Mouse (Mus musculus) heart, embryonic 16.5 days (tissue): Measurements from ENCODE around the gene Timp2. TPM values are rescaled to one million over a fixed set of nuclear protein-coding genes. Genes with fewer than 3 reads are reported as not detected.

ENCODE experiments used
- ATAC-seq: fragments of 200-750 bp; cut with Nextera tagmentation; replicated peaks from 2 replicates; pipeline ENCODE4 v1.8.0; 2017; ENCODE audit warnings: moderate number of reproducible peaks; ENCODE audit not compliant: insufficient read depth, low FRiP score; ENCODE audit errors: extremely low read depth
- H3K27ac ChIP-seq: fragments of 300-500 bp; sonication (generic); 2 replicates; pipeline ENCODE4 v1.5.1; 2014; ENCODE audit warnings: mild to moderate bottlenecking, low read length, control low read depth, moderate library complexity
- H3K27me3 ChIP-seq: fragments of 300-500 bp; sonication (generic); 2 replicates; pipeline ENCODE4 v1.6.1; 2014; ENCODE audit warnings: low read length, mixed read lengths; ENCODE audit not compliant: control insufficient read depth, insufficient read depth
- H3K36me3 ChIP-seq: fragments of 300-500 bp; sonication (generic); 2 replicates; pipeline ENCODE4 v1.6.1; 2014; ENCODE audit not compliant: control insufficient read depth, insufficient read depth
- H3K4me1 ChIP-seq: fragments of 300-500 bp; sonication (generic); 2 replicates; pipeline ENCODE4 v1.6.1; 2014; ENCODE audit warnings: low read length, mixed read lengths; ENCODE audit not compliant: control insufficient read depth, insufficient read depth
- H3K4me2 ChIP-seq: fragments of 300-500 bp; sonication (generic); 2 replicates; pipeline ENCODE4 v1.6.1; 2014; ENCODE audit warnings: low read depth, mild to moderate bottlenecking, control low read depth, low read length
- H3K4me3 ChIP-seq: fragments of 300-500 bp; sonication (generic); 2 replicates; pipeline ENCODE4 v1.5.1; 2014; ENCODE audit warnings: mild to moderate bottlenecking, control low read depth, low read length
- H3K9ac ChIP-seq: fragments of 300-500 bp; sonication (generic); 2 replicates; pipeline ENCODE4 v1.6.1; 2014; ENCODE audit warnings: low read length, control low read depth
- H3K9me3 ChIP-seq: fragments of 300-500 bp; sonication (generic); replicated peaks from 2 replicates; pipeline ENCODE4 v1.6.1; 2016; ENCODE audit warnings: low read length; ENCODE audit not compliant: control insufficient read depth
- WGBS: fragments of 180-500 bp; shearing (Covaris S2); extraction: QIAGEN DNeasy Blood & Tissue Kit; methylation state at CpG from one replicate; pipeline ENCODE4 v1.1.7; 2014; 5-methylcytosine and 5-hydroxymethylcytosine counted together
- polyA plus RNA-seq: library from polyadenylated mRNA; unstranded; fragments of >200 nt; fragmentation: Nextera tagmentation; extraction: Ambion mirVana; gene quantifications from 2 replicates; pipeline ENCODE4 v1.2.1, GENCODE M21; 2015

Gene Timp2
- polyA plus RNA-seq, 1 experiment from 2014 or later = 70.6 TPM

DNA sequence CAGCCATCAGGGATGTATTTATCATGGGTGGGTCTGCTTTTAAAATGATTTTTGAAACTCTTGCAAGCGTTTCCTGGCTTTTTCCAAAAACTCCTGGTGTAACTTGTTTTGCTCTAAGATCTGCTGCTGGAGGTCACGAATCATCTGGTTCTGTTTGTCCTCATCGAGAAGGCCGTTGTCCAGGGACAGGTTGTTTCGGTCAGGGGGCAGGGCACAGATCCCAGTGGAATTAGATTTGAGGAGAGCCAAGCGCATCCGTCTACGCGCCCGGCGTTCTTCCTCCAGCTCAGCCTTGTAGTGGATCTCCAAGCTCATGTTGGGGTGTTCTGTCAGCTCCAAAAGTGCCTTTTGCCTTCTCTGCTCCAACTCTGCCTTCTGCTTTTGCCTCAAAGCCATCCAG lies 23.2 kb downstream of the Timp2 start:
- Histone ChIP-seq H3K9me3 (no peaks in the 10 kb centered on the region), H3K27me3 (no peaks in the 10 kb centered on the region), H3K4me1 (peaks cover 5% of the 10 kb centered on the region), H3K4me2 (no peak overlapping the region), H3K27ac (no peak overlapping the region), H3K9ac (no peak overlapping the region), H3K4me3 (no peak overlapping the region), H3K36me3 (peaks cover 11% of the 10 kb centered on the region)
- WGBS = 86% methylated on average over 11 of the region's 11 CpGs
- ATAC-seq = no peak

DNA sequence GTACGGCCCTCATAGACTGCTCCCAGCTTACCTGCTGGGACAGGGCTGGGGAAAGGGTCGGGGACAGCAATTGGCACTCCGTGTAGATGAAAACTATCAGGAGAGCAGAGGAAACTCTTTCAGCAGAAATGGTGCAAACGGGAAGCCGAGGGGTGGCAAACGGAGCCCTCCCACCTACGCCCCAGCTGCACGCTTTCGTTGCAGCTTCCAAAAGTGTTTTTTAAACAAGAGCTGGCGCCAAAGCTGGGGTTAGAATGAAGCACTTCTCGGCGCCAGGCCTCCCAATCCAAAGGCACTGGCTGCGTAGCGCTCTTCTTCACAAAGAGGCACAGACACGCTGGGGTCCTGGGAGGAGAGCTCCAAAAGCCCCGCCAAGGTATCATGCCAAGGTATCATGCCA lies 24.8 kb downstream of the Timp2 start:
- Histone ChIP-seq H3K9me3 (no peaks in the 10 kb centered on the region), H3K9ac (no peak overlapping the region), H3K4me2 (no peak overlapping the region), H3K27me3 (no peaks in the 10 kb centered on the region), H3K4me3 (no peak overlapping the region), H3K36me3 (peaks cover 11% of the 10 kb centered on the region), H3K27ac (no peak overlapping the region), H3K4me1 (peaks cover 6% of the 10 kb centered on the region)
- no peak for ATAC-seq
- WGBS = 90% methylated on average over 16 of the region's 16 CpGs

DNA sequence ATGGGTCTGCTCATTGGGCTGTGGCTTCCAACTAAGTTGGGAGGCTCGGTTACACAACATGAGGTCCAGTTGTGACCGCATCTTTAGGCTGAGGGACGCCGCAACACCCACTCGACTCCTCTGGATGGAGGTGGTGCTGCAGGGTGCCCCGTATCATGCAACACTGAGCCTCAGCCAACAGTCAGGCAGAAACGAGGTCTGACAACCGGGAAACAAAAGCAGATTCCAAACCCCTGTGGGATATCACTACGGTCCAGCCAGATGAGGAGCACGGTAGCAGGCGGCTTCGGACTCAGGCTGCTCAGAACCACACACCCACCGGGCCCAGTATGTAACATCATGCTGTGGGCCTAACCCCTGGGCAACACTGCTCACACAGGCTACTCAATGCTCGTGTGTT lies 25.2 kb downstream of the Timp2 start:
- no peak overlapping the region for H3K4me3 ChIP-seq
- 92% methylated on average over 14 of the region's 14 CpGs for WGBS
- no peak for ATAC-seq
- H3K9me3 ChIP-seq = no peaks in the 10 kb centered on the region
- peaks cover 6% of the 10 kb centered on the region for H3K4me1 ChIP-seq
- peaks cover 11% of the 10 kb centered on the region for H3K36me3 ChIP-seq
- H3K27ac ChIP-seq = no peak overlapping the region
- H3K4me2 ChIP-seq = no peak overlapping the region
- no peak overlapping the region for H3K9ac ChIP-seq
- H3K27me3 ChIP-seq = no peaks in the 10 kb centered on the region

DNA sequence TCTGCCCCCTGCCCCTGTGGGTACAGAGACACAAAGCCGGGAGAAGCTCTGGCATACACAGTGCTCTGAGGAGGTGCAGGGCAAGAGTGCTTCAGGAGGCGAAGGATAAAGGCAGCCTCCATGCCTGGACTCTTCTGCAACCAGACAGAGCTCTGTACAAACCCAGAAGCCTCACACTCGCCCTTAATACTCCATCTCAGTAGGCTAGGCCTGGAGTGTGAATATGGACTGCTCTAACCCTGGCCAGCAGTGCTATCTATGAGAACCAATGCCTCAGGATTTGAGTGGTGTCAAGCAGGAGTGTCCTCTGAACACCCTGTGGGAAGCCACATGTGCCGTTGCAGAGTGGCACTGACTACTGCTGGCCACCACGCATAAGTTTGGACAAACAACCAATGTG lies 26.6 kb downstream of the Timp2 start:
- 83% methylated on average over 5 of the region's 5 CpGs for WGBS
- Histone ChIP-seq H3K4me1 (peaks cover 11% of the 10 kb centered on the region), H3K27ac (no peak overlapping the region), H3K9me3 (no peaks in the 10 kb centered on the region), H3K4me3 (no peak overlapping the region), H3K9ac (no peak overlapping the region), H3K36me3 (peaks cover 11% of the 10 kb centered on the region), H3K27me3 (no peaks in the 10 kb centered on the region), H3K4me2 (no peak overlapping the region)
- no peak for ATAC-seq

DNA sequence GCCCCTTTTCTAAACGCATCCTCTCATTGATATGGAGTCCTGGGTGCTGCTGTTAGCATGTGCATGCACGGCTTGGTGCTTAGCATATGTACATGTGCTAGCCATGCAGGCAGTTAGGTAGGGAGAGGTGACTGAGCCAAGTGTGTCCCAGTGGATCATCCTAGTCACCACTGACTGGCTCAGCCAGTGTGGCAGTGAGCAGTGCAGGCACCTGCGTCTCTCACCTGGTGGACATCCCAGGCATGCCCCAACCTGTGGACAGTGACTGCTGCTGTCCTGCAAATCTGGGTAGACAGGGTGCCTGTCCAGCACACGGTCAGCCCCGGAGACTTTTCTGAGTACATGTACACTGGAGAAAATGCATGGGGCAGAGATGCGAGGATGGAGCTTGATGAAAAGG lies 27.0 kb downstream of the Timp2 start:
- Histone ChIP-seq H3K27ac (no peak overlapping the region; the same call in 1 of the 2 replicates), H3K27me3 (no peaks in the 10 kb centered on the region), H3K9ac (no peak overlapping the region), H3K4me1 (peaks cover 11% of the 10 kb centered on the region), H3K36me3 (peaks cover 11% of the 10 kb centered on the region), H3K9me3 (no peaks in the 10 kb centered on the region), H3K4me2 (no peak overlapping the region), H3K4me3 (no peak overlapping the region)
- no peak for ATAC-seq
- 92% methylated on average over 6 of the region's 6 CpGs for WGBS

DNA sequence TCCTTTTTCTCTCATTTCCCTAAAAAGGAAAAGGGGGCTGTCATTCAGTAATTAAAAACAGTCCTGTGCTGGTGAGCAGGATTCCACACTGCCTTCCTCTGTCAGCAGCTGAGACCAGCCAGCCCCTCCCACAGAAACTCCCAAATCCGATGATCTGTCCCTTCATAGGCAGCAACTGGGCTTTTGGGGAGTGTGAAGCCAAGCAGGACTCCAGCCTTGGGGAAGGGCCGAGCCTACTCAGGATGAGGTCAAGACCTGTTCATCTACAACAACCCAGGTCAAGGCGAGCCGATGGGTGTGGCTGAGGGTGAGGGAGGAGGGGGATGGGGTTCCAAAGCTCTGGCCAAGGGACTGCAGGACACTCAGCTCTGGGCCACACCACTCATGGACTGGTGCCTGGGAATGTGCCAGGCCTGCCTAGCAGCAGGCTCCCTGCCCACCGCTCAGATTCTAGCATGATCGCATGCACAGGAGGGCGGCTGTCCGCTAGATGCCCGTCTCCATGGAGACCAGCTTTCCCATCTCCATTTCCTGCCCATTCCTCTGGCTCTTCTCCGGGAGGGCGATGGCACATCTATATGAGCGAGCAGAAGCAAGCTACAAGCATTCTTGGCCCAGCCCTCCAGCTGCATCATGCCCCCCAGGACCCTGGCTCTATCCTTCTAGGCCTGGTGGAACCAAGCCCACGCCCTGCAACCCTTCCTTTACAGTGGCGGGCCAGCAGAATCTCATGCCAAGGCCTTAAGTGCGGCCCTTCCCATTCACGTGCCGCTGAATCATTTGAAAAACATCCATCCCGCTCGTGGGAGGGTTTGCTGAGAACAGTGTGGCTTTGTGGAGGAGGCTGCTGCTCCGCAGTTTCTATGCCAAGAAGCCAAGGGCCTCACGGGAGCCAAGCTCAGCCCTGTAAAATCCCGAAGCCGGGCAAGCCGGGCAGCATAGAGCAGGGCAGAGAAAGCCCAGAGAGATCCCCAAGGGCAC lies 28.3 kb downstream of the Timp2 start:
- Histone ChIP-seq H3K27ac (peak overlapping the region; percentile 41), H3K36me3 (peaks cover 5% of the 10 kb centered on the region), H3K4me3 (no peak overlapping the region), H3K4me2 (no peak overlapping the region), H3K9ac (no peak overlapping the region), H3K27me3 (no peaks in the 10 kb centered on the region), H3K9me3 (no peaks in the 10 kb centered on the region), H3K4me1 (peaks cover 11% of the 10 kb centered on the region)
- 60% methylated on average over 24 of the region's 24 CpGs for WGBS
- ATAC-seq = peak; percentile 55

DNA sequence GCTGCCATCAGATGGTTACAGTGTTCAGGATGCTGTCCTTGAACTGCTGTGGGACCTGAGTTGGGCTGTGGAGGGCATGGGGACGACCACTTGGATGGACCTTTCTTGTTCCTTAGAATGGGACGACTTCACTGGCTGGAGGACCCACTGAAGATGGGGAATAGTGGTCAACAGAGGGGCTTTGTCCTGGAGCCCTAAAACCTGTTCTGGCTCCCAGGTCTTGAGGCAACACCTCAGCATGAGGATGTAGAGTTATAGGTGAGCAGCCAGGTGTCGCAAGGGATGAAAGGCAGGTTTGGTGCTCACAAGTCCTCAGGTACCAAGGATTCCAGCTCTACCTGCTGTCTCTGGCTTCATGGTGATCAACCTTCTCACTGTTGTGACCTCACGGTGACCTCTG lies 29.0 kb downstream of the Timp2 start:
- 89% methylated on average over 4 of the region's 4 CpGs for WGBS
- H3K27ac ChIP-seq = no peak overlapping the region
- peaks cover 2% of the 10 kb centered on the region; the same call in 1 of the 2 replicates for H3K36me3 ChIP-seq
- H3K4me3 ChIP-seq = no peak overlapping the region
- no peak for ATAC-seq
- no peak overlapping the region for H3K9ac ChIP-seq
- H3K4me2 ChIP-seq = no peak overlapping the region
- H3K27me3 ChIP-seq = no peaks in the 10 kb centered on the region
- peaks cover 11% of the 10 kb centered on the region for H3K4me1 ChIP-seq
- no peaks in the 10 kb centered on the region for H3K9me3 ChIP-seq

DNA sequence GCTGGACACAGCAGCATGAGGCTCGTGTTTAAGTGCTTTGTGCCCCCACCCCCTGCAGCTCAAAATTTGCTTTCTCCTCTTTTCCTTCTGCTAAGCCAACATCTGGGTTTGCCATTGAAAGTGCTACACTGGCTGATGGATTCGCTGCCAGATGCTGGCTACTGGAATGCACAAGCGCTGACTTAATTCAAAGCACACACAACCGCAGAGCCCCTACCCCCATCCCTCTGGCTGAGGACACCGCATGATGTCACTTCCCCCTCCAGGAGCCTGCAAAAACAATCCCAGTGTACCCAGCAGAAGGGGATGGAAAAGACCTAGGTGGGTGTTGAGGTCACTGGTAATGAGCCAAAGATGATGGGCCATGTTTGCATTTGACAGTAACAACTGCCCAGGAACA lies 31.0 kb downstream of the Timp2 start:
- no peak overlapping the region for H3K4me2 ChIP-seq
- ATAC-seq = 0 out of 2 replicates have a peak, but pooled peaks have one; percentile 54
- WGBS = 44% methylated on average over 5 of the region's 5 CpGs

DNA sequence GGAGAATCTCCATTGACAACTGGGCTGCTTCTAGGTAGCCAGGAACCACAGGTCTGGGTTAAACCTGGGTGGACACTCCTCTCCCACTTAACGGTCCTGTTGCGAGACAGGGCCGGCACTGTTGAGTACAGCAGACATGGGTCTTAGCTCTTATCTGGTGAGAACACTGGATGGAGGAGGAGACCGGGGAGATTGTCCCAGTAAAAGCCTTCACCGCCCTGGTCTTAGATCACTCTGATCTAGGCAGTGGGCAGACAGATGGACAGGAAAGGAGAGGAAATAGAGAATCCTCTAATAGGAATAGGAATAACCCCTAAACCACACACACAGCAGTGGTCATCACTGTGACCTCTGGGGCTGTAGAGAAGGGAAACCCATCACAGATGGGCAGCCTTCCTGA lies 31.6 kb downstream of the Timp2 start:
- Histone ChIP-seq H3K9ac (no peak overlapping the region), H3K4me3 (no peak overlapping the region), H3K36me3 (peaks cover 12% of the 10 kb centered on the region), H3K9me3 (no peaks in the 10 kb centered on the region), H3K27me3 (no peaks in the 10 kb centered on the region), H3K4me2 (no peak overlapping the region), H3K4me1 (peaks cover 11% of the 10 kb centered on the region), H3K27ac (0 out of 2 replicates have a peak overlapping the region, but pooled peaks have one; percentile 15)
- 49% methylated on average over 5 of the region's 5 CpGs for WGBS
- ATAC-seq = no peak

More for the DNA sequence above, 31.0 kb downstream of the Timp2 start:
- Histone ChIP-seq H3K9me3 (no peaks in the 10 kb centered on the region), H3K4me1 (peaks cover 11% of the 10 kb centered on the region), H3K4me3 (no peak overlapping the region), H3K27me3 (no peaks in the 10 kb centered on the region), H3K9ac (no peak overlapping the region), H3K27ac (0 out of 2 replicates have a peak overlapping the region, but pooled peaks have one; percentile 15), H3K36me3 (peaks cover 6% of the 10 kb centered on the region)
